Comparison of ENCODE assay signal across 8 mouse cellular contexts in the genomic region with DNA sequence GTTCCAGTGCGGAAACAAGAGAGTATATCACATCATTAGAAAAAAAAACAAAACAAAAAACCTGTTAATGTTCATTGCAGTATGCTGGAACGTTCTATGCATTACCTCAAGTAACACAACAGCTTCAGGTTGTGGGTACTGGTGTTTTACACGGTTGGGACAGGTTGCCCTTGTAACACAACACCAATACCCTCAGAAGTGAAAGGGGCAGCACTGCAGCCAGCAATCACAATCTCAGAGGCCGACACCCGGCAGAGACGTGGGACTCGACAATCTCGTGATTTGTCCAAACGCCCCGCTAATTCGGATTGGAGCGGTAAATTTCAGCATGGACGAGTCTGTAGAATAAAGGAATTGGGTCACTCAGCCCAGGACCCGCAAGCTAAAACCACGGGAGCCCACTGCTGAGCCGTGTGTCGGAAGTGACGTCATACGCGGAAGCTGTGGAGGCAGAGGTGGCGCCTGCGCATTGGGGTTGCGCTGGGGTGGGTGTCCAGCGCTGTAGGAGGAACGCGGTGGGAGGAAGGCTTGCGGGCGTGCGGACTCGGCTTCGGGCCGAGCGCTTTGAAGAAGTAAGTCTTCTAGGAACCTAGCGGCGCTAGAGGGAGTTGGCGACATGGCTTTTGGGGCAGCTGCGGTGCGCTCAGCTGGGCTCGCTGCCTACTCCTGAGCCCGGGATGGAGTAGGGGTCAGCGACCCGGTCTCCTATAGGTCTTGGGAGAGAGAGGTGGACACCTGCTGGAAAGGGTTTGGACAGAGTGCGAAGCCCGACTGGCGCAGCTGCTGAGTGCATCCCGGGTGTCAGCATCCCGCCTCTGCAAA. TPM values are rescaled to one million over a fixed set of nuclear protein-coding genes. Genes with fewer than 3 reads are reported as not detected.
DNase-seq lines count a peak whose midpoint lies in the region; ATAC-seq and TF ChIP-seq lines count a peak whose summit lies in the region.

Map3k13 (plus strand) TSS at position 472 of the 822 bp plus-strand sequence.

- peaks cover 5 to 39% of the 10 kb centered on the region in 2 experiments; a peak in 3 of 4 replicates for H3K4me1 ChIP-seq in CH12.LX (ENCODE audit: control insufficient read depth in 1 of 2, insufficient read depth in 2 of 2)
- H3K4me1 ChIP-seq in forebrain, embryonic 12.5 days, result peaks cover 17% of the 10 kb centered on the region
- H3K4me1 ChIP-seq in liver, postnatal 0 days (ENCODE audit: insufficient read depth), result peaks cover 27% of the 10 kb centered on the region
- peaks cover 12% of the 10 kb centered on the region for H3K4me1 ChIP-seq in neural tube, embryonic 14.5 days (ENCODE audit: control insufficient read depth, insufficient read depth, low read length)

- peak; percentile 21 for TF ChIP-seq RAD21 in CH12.LX (IDR thresholded peaks at IDR 0.05; ENCODE audit: low read depth, low read length)

- no peaks in the 10 kb centered on the region for H3K27me3 ChIP-seq in CH12.LX (replicated peaks)
- no peaks in the 10 kb centered on the region for H3K27me3 ChIP-seq in forebrain, embryonic 12.5 days
- H3K27me3 ChIP-seq in liver, postnatal 0 days (ENCODE audit: insufficient read depth, low read length), result no peaks in the 10 kb centered on the region
- no peaks in the 10 kb centered on the region for H3K27me3 ChIP-seq in neural tube, embryonic 14.5 days (ENCODE audit: control insufficient read depth, insufficient read depth, low read length)

- TF ChIP-seq EP300 in CH12.LX (IDR thresholded peaks at IDR 0.05; ENCODE audit: low read length), result peak; percentile 52
- TF ChIP-seq EP300 in liver, postnatal 0 days (IDR thresholded peaks at IDR 0.05; ENCODE audit: low read depth), result no peak

- H3K4me2 ChIP-seq in CH12.LX (ENCODE audit: insufficient read depth, low read depth, poor library complexity, severe bottlenecking), result peak within 1 kb of the TSS; percentile 95
- peak within 1 kb of the TSS; percentile 83 for H3K4me2 ChIP-seq in forebrain, embryonic 12.5 days
- peak within 1 kb of the TSS; percentile 78 for H3K4me2 ChIP-seq in liver, postnatal 0 days (ENCODE audit: low read depth, low read length)
- peak within 1 kb of the TSS; percentile 79 for H3K4me2 ChIP-seq in neural tube, embryonic 14.5 days (ENCODE audit: low read depth, low read length)

- in situ Hi-C loops in CH12.LX (cut with MboI; ENCODE audit: low pct_ligation_motif_present, low pct_unique_long_range_greater_than_20kb, low sequenced_read_pairs), result no loop called here

- TF ChIP-seq POLR2A in CH12.LX (IDR thresholded peaks at IDR 0.05; ENCODE audit: low read depth, low read length), result peak; percentile 95

- peak; percentile 99 for ATAC-seq in forebrain, embryonic 12.5 days (ENCODE audit: low FRiP score)
- ATAC-seq in liver, postnatal 0 days, result peak; percentile 89
- ATAC-seq in neural tube, embryonic 14.5 days (ENCODE audit: low read depth), result peak; percentile 99

- H3K36me3 ChIP-seq in CH12.LX (replicated peaks in 1 of 2; ENCODE audit: control insufficient read depth in 1 of 2, insufficient read depth in 1 of 2, low read length in 1 of 2), result peaks cover 8 to 14% of the 10 kb centered on the region in 2 experiments
- H3K36me3 ChIP-seq in forebrain, embryonic 12.5 days (replicated peaks), result no peaks in the 10 kb centered on the region
- H3K36me3 ChIP-seq in liver, postnatal 0 days (replicated peaks; ENCODE audit: insufficient read depth, low read length), result no peaks in the 10 kb centered on the region
- H3K36me3 ChIP-seq in neural tube, embryonic 14.5 days (ENCODE audit: control insufficient read depth, insufficient read depth, low read length), result no peaks in the 10 kb centered on the region

- peak in 1 of 2 experiments; percentile 42; a peak in 2 of 4 replicates for TF ChIP-seq CTCF in CH12.LX (conservative IDR thresholded peaks at IDR 0.05 in 1 of 2, IDR thresholded peaks at IDR 0.05 in 1 of 2; ENCODE audit: low read depth in 2 of 2, low read length in 2 of 2)
- TF ChIP-seq CTCF in liver, postnatal 0 days (IDR thresholded peaks at IDR 0.05; ENCODE audit: low read depth), result peak; percentile 39

- 0 out of 2 replicates have a peak, but pooled peaks cover 2% of the 10 kb centered on the region for H3K79me2 ChIP-seq in CH12.LX (replicated peaks; ENCODE audit: control insufficient read depth, extremely low read depth, insufficient read depth, poor library complexity, severe bottlenecking)

- no peaks in the 10 kb centered on the region for H3K9me3 ChIP-seq in CH12.LX (replicated peaks; ENCODE audit: low read length)
- no peaks in the 10 kb centered on the region for H3K9me3 ChIP-seq in forebrain, embryonic 12.5 days
- no peaks in the 10 kb centered on the region for H3K9me3 ChIP-seq in liver, postnatal 0 days (ENCODE audit: low read length)
- H3K9me3 ChIP-seq in neural tube, embryonic 14.5 days (ENCODE audit: control insufficient read depth, low read length), result no peaks in the 10 kb centered on the region

- dilution Hi-C loops in CH12.LX (cut with MboI; ENCODE audit: extremely low pct_ligation_motif_present, extremely low pct_unique_long_range_greater_than_20kb, low sequenced_read_pairs), result no loop called here

- intact Hi-C loops in heart, postnatal 10 days (cut with DNase I), result no loop called here

- WGBS in forebrain, embryonic 12.5 days, result 2% methylated on average over 47 of the region's 47 CpGs
- 1% methylated on average over 47 of the region's 47 CpGs for WGBS in large intestine, adult 2 months
- WGBS in liver, postnatal 0 days (ENCODE audit: insufficient replicate concordance), result 1% methylated on average over 47 of the region's 47 CpGs
- WGBS in neural tube, embryonic 14.5 days, result 2% methylated on average over 47 of the region's 47 CpGs

- H3K27ac ChIP-seq in CH12.LX (ENCODE audit: insufficient read depth, low read depth), result peak within 1 kb of the TSS; percentile 83
- peak within 1 kb of the TSS; percentile 90 for H3K27ac ChIP-seq in forebrain, embryonic 12.5 days
- H3K27ac ChIP-seq in liver, postnatal 0 days (ENCODE audit: low read depth), result peak within 1 kb of the TSS; percentile 85
- H3K27ac ChIP-seq in neural tube, embryonic 14.5 days (ENCODE audit: low read depth, low read length), result peak within 1 kb of the TSS; percentile 87

- peak within 1 kb of the TSS; percentile 76 for H3K9ac ChIP-seq in CH12.LX (ENCODE audit: insufficient read depth, low read depth)
- peak within 1 kb of the TSS; percentile 77 for H3K9ac ChIP-seq in forebrain, embryonic 12.5 days
- peak within 1 kb of the TSS; percentile 69 for H3K9ac ChIP-seq in liver, postnatal 0 days (replicated peaks)
- H3K9ac ChIP-seq in neural tube, embryonic 14.5 days (replicated peaks; ENCODE audit: low read depth, low read length), result peak within 1 kb of the TSS; percentile 76

- DNase-seq in CH12.LX (ENCODE audit: extremely low read depth), result peak; percentile 99
- peak; percentile 87 for DNase-seq in c-Kit-positive CD71-positive TER-119-negative erythroid progenitor cells, embryonic 14.5 days (ENCODE audit: low read depth)
- peak; percentile 95 to 98 for DNase-seq in heart, postnatal 10 days
- DNase-seq in large intestine, adult 2 months (ENCODE audit: low read depth, low spot score), result peak; percentile 86
- peak; percentile 97 for DNase-seq in liver, postnatal 0 days
- DNase-seq in testis, postnatal 10 days (ENCODE audit: low spot score), result peak; percentile 96

- H3K4me3 ChIP-seq in CH12.LX (replicated peaks in 1 of 3; ENCODE audit: low read depth in 2 of 3, low read length in 2 of 3, poor library complexity in 1 of 3), result peak within 1 kb of the TSS; percentile 68 to 83 (median 82)
- H3K4me3 ChIP-seq in forebrain, embryonic 12.5 days (replicated peaks), result peak within 1 kb of the TSS; percentile 81
- H3K4me3 ChIP-seq in liver, postnatal 0 days (ENCODE audit: low read depth, low read length), result peak within 1 kb of the TSS; percentile 69
- peak within 1 kb of the TSS; percentile 83 for H3K4me3 ChIP-seq in neural tube, embryonic 14.5 days (ENCODE audit: low read depth, low read length)

TF ChIP-seq in CH12.LX, 34 proteins besides CTCF, POLR2A, EP300 and RAD21 (continues in another document):
- TF ChIP-seq MAFK (IDR thresholded peaks at IDR 0.05; ENCODE audit: insufficient replicate concordance, low read length) (no peak), USF1 (IDR thresholded peaks at IDR 0.05; ENCODE audit: low read depth, low read length) (no peak), JUN (IDR thresholded peaks at IDR 0.05; ENCODE audit: insufficient read depth, low read depth, low read length) (peak; percentile 93), ZKSCAN1 (IDR thresholded peaks at IDR 0.05; ENCODE audit: borderline replicate concordance, low read depth, low read length) (no peak), USF2 (conservative IDR thresholded peaks at IDR 0.05; ENCODE audit: low read depth, low read length) (no peak), JUND (conservative IDR thresholded peaks at IDR 0.05; ENCODE audit: low read depth, low read length) (peak; percentile 97), MXI1 (IDR thresholded peaks at IDR 0.05; ENCODE audit: low read depth, low read length) (peak; percentile 94), TCF12 (IDR thresholded peaks at IDR 0.05; ENCODE audit: low read depth, low read length) (peak; percentile 93), MYC (IDR thresholded peaks at IDR 0.05; ENCODE audit: low read depth, low read length) (peak; percentile 24; the same call in 1 of the 2 replicates), GABPA (IDR thresholded peaks at IDR 0.05; ENCODE audit: insufficient replicate concordance, low read depth, low read length) (no peak), NRF1 (IDR thresholded peaks at IDR 0.05; ENCODE audit: low read depth, low read length) (peak; percentile 98), IRF4 (IDR thresholded peaks at IDR 0.05; ENCODE audit: low read depth, low read length) (peak; percentile 55; the same call in 1 of the 2 replicates), PAX5 (IDR thresholded peaks at IDR 0.05; ENCODE audit: low read length) (no peak), UBTF (IDR thresholded peaks at IDR 0.05; ENCODE audit: low read depth, low read length) (peak; percentile 69; the same call in 1 of the 2 replicates), SMC3 (IDR thresholded peaks at IDR 0.05; ENCODE audit: low read depth, low read length) (no peak), KAT2A (IDR thresholded peaks at IDR 0.05; ENCODE audit: insufficient replicate concordance, low read length) (peak; percentile 69; the same call in 1 of the 2 replicates), MAX (IDR thresholded peaks at IDR 0.05; ENCODE audit: low read length) (peak; percentile 67), HCFC1 (IDR thresholded peaks at IDR 0.05; ENCODE audit: low read depth, low read length) (peak; percentile 80)

RNA-seq across cellular contexts. Expression of gene Map3k13, which starts in this region (rescaled TPM):
- total RNA-seq in CH12.LX (2012; rRNA removed), result 0.42 and 0.89 TPM in 2 replicates
- 0.20 and 0.32 TPM in 2 replicates for total RNA-seq in CH12.LX (2014; rRNA removed)
- polyA plus RNA-seq in CH12.LX (2012; ENCODE audit: insufficient read length, low read depth), result 1.3 TPM in 2 replicates
- polyA plus RNA-seq in forebrain, embryonic 12.5 days (2016; fragmentation: Nextera tagmentation; extraction: Ambion mirVana), result 4.8 and 6.1 TPM in 2 replicates
- total RNA-seq in heart, postnatal 10 days (2021), result 1 to 10 TPM in 1 of 2 experiments, under 1 TPM in 1; 0.89 to 1.3 TPM
- polyA plus RNA-seq in large intestine, adult 2 months (2012; rRNA removed), result 3.9 and 8.0 TPM in 2 replicates
- polyA plus RNA-seq in liver, postnatal 0 days (2015; fragmentation: Nextera tagmentation; extraction: Ambion mirVana), result 0.97 and 1.2 TPM in 2 replicates
- polyA plus RNA-seq in neural tube, embryonic 14.5 days (2014; fragmentation: Nextera tagmentation; extraction: Ambion mirVana), result 10.7 and 13.0 TPM in 2 replicates

Comparison
In these comparisons a context has a peak if more than half of its experiments do, and no peak if none do; other contexts are left out.
1. Peak in every context shown above with its lines: DNase-seq, ATAC-seq, H3K4me3 ChIP-seq and H3K27ac ChIP-seq.